Mouse (Mus musculus) bone marrow, adult 2 months (tissue): ENCODE results near the gene D6Ertd527e.

Experiments used
- CTCF ChIP-seq: fragments of 200-500 bp; IDR thresholded peaks from 2 replicates; pipeline ENCODE4 v1.5.1; 2011; ENCODE audit warnings: low read length, control low read depth; ENCODE audit not compliant: control insufficient read depth, insufficient read depth
- POLR2A ChIP-seq: fragments of 200-500 bp; IDR thresholded peaks from 2 replicates; pipeline ENCODE4 v1.6.1; 2011; ENCODE audit warnings: low read depth, mild to moderate bottlenecking, control low read depth, low read length, borderline replicate concordance; ENCODE audit not compliant: control insufficient read depth

DNA sequence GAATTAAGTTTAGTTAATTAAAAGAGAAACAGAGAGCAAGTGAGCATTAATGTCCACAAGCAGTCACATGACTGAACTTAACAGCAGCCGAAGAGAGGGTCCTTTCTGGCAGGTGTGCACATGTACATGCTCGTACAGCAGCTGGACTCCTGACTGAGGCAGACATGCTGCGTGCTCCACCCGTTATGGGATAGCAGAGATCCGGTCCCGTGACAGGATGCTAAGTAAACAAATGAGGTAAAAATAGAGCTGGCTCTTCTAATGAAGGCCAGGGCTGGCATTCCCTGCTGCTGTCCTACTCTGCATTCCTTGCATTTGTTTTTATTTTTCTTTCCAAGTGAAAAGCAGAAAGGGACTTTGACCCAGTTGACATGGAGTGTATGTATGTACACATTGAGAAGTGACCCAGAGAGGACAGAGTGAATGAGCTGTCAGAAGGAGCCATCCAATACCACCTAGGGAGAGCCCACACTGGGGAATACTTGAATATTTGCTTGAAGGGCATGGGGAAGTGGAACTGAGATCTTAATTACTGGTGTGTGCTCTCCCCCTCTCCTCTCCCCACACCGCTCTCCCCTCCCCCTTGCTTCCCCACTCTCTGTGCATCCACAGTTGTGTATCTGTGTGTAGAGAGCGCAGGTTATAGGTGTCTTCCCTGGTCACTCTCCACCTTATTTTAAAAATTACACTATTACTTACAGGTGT lies 22.7 kb downstream of the D6Ertd527e start:
- TF ChIP-seq CTCF (no peak), POLR2A (no peak)
